Comparison of ENCODE assay signal across 8 mouse cellular contexts in the genomic region with DNA sequence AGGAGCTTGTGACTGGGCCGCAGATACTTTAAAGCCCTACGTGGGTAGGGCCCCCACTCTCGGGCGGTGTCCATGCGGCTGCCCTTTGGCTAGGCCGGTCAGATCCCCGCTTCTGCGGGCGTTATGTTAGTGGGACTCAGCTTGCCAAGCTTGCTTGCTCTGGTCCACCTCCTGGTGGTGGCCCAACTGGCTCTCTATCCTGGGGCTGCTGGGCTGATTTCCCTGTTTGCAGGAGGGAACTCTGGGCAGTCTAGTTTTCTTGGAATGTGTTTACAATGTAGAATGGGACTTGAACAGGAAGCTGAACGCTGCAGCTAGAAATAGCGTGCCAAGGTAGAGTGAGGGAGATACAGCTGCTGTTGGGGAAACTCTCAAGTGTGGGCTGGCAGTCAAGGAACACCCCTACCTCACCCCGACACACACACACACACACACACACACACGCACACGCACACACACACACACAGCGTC. TPM values are rescaled to one million over a fixed set of nuclear protein-coding genes. Genes with fewer than 3 reads are reported as not detected.
A peak's percentile ranks its signal among the peaks of the same experiment; 100 is the strongest.
DNase-seq lines count a peak whose midpoint lies in the region; ATAC-seq and TF ChIP-seq lines count a peak whose summit lies in the region.

No protein-coding gene starts in this region.

- H3K4me3 ChIP-seq in ES-E14 (ENCODE audit: insufficient read depth in 1 of 2, low read depth in 1 of 2, low read length in 2 of 2, poor library complexity in 1 of 2, severe bottlenecking in 1 of 2), result peak overlapping the region; percentile 74 to 78
- H3K4me3 ChIP-seq in hindbrain, embryonic 11.5 days (ENCODE audit: low read depth, low read length), result peak overlapping the region; percentile 69

- H3K4me2 ChIP-seq in hindbrain, embryonic 11.5 days (replicated peaks; ENCODE audit: low read depth, low read length), result peak overlapping the region; percentile 86

- peak overlapping the region; percentile 76 for H3K9ac ChIP-seq in ES-E14 (ENCODE audit: insufficient read depth, low read depth, low read length, poor library complexity, severe bottlenecking)
- peak overlapping the region; percentile 70 for H3K9ac ChIP-seq in hindbrain, embryonic 11.5 days (ENCODE audit: low read depth, low read length)

- peaks cover 0 to 4% of the 10 kb centered on the region in 2 experiments; a peak in 1 of 4 replicates for H3K4me1 ChIP-seq in ES-E14 (ENCODE audit: control insufficient read depth in 2 of 2, insufficient read depth in 2 of 2, low read length in 2 of 2, poor library complexity in 1 of 2)
- no peaks in the 10 kb centered on the region; the same call in 1 of the 2 replicates for H3K4me1 ChIP-seq in hindbrain, embryonic 11.5 days (replicated peaks; ENCODE audit: control insufficient read depth, insufficient read depth, low read length)

- ATAC-seq in hindbrain, embryonic 11.5 days (ENCODE audit: low FRiP score), result peak; percentile 78
- no peak for ATAC-seq in monocyte, adult 5-6 weeks (replicated peaks; ENCODE audit: insufficient number of reproducible peaks, low FRiP score, low TSS enrichment, poor library complexity, severe bottlenecking)

- no peaks in the 10 kb centered on the region for H3K36me3 ChIP-seq in ES-E14 (ENCODE audit: control insufficient read depth, insufficient read depth, low read length, poor library complexity, severe bottlenecking)
- H3K36me3 ChIP-seq in hindbrain, embryonic 11.5 days (ENCODE audit: control insufficient read depth, insufficient read depth, low read length), result no peaks in the 10 kb centered on the region

- in situ Hi-C loops in ES-E14 (cut with MboI; ENCODE audit: low sequenced_read_pairs in 2 of 2, unreplicated experiment in 2 of 2), result no loop called here

- WGBS in hindbrain, embryonic 11.5 days, result 7% methylated on average over 15 of the region's 15 CpGs

- H3K27me3 ChIP-seq in hindbrain, embryonic 11.5 days (ENCODE audit: control insufficient read depth, insufficient read depth, low read length), result no peaks in the 10 kb centered on the region

- DNase-seq in ES-E14 (ENCODE audit: low read depth, low spot score), result no peak
- DNase-seq in cerebellum, adult 9-10 months, result peak; percentile 12
- DNase-seq in frontal cortex, postnatal 36 days (ENCODE audit: low spot score in 2 of 2), result peak; percentile 15 to 17
- peak; percentile 67 for DNase-seq in hindbrain, embryonic 11.5 days (ENCODE audit: low spot score)
- DNase-seq in layer of hippocampus, postnatal 36 days, result peak; percentile 15 to 27
- peak; percentile 60 for DNase-seq in lung, postnatal 25 days (ENCODE audit: low spot score)
- peak; percentile 78 for DNase-seq in retina, postnatal 1 day

- H3K27ac ChIP-seq in ES-E14 (ENCODE audit: insufficient read depth, low read depth, low read length, poor library complexity, severe bottlenecking), result no peak overlapping the region
- H3K27ac ChIP-seq in hindbrain, embryonic 11.5 days (ENCODE audit: low read depth, low read length), result peak overlapping the region; percentile 54

- H3K9me3 ChIP-seq in ES-E14 (ENCODE audit: control insufficient read depth, insufficient read depth, low read depth, low read length), result no peaks in the 10 kb centered on the region
- no peaks in the 10 kb centered on the region for H3K9me3 ChIP-seq in hindbrain, embryonic 11.5 days (ENCODE audit: control insufficient read depth, low read length)

TF ChIP-seq in ES-E14, 5 proteins besides CTCF, POLR2A, EP300 and RAD21:
- no peak for TF ChIP-seq MAFK (IDR thresholded peaks at IDR 0.05; ENCODE audit: insufficient read depth, low read depth, low read length)
- TF ChIP-seq CHD2 (IDR thresholded peaks at IDR 0.05; ENCODE audit: low read depth, low read length), result no peak
- no peak for TF ChIP-seq ZC3H11A (IDR thresholded peaks at IDR 0.05; ENCODE audit: borderline replicate concordance, low read depth, low read length)
- TF ChIP-seq ZNF384 (IDR thresholded peaks at IDR 0.05; ENCODE audit: low read depth, low read length), result no peak
- TF ChIP-seq HCFC1 (IDR thresholded peaks at IDR 0.05; ENCODE audit: borderline replicate concordance, insufficient read depth, low read length), result no peak
TF ChIP-seq in ES-E14: peak in this region for 0.

RNA-seq across cellular contexts. Expression of a gene that starts 1.1 kb away (rescaled TPM):
- total RNA-seq in ES-E14 (2012; rRNA removed), result 3.7 and 4.9 TPM in 2 replicates
- polyA plus RNA-seq in hindbrain, embryonic 11.5 days (2014; fragmentation: Nextera tagmentation; extraction: Ambion mirVana), result 28.0 and 28.1 TPM in 2 replicates
- 1 to 10 TPM; 3.2 to 4.3 TPM for total RNA-seq in layer of hippocampus, postnatal 36 days (2021)
- total RNA-seq in monocyte, adult 5-6 weeks (2017), result not detected in 3 replicates
